In the genomic region with DNA sequence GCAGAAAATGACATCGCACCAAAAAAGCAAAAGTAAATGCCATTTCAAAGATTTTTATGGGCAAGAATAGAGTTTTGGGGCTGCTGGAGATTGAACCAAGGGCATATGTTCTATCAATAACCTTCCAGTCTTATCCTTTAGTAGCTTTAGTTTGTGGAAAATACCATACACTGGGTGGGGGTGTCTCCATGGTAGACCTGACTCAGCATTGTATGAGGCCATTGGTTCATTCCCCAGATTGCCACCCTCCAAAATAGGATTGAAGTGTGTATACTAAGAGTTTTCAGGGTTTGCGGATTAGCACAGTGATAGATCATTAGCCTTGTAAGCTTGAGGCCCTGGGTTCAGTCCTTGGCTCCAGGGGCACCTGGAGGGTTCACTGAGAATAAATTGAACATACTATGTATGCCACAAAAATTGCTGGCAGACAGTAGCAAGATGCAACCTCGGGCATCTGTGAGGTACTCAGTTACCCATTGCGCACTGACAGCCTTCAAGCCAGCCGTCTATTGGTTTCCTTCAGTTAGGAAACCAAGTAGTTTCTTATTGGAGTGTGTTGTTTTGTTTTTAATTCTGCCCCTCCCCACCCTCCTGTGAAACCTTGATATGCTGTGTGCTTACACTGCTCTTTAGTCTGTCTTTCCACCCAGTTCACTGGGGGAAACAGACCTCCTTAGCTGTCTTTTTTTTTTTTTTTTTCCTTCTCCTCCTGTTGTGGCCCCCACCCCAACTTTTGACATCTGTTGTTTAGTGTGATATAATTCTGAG, we compare ENCODE assay signal across 10 mouse cellular contexts. TPM values are rescaled to one million over a fixed set of nuclear protein-coding genes. Genes with fewer than 3 reads are reported as not detected.
A peak's percentile ranks its signal among the peaks of the same experiment; 100 is the strongest.
DNase-seq lines count a peak whose midpoint lies in the region; ATAC-seq and TF ChIP-seq lines count a peak whose summit lies in the region.
"Had no signal": no experiment of that assay in that cellular context is flagged by ENCODE, and none has a peak within 500 bp of the region (broad histone marks: within the 10 kb centered on the region; RNA-seq: fewer than 3 reads in every experiment).

No protein-coding gene starts in this region.

- no peaks in the 10 kb centered on the region for H3K27me3 ChIP-seq in E14TG2a.4 (ENCODE audit: insufficient read depth, low read length)
- H3K27me3 ChIP-seq in embryonic facial prominence, embryonic 13.5 days = no peaks in the 10 kb centered on the region
- no peaks in the 10 kb centered on the region for H3K27me3 ChIP-seq in liver, embryonic 12.5 days (replicated peaks)
- H3K27me3 ChIP-seq in cerebellum, adult 2 months (ENCODE audit: control insufficient read depth, insufficient read depth, low read length) = no peaks in the 10 kb centered on the region

- no peak overlapping the region for H3K9ac ChIP-seq in embryonic facial prominence, embryonic 13.5 days
- H3K9ac ChIP-seq in liver, embryonic 12.5 days = peak overlapping the region; percentile 100

- 67% methylated on average over 5 of the region's 5 CpGs for WGBS in embryonic facial prominence, embryonic 13.5 days
- 36% methylated on average over 5 of the region's 5 CpGs for WGBS in liver, embryonic 12.5 days (ENCODE audit: insufficient replicate concordance)
- 63% methylated on average over 5 of the region's 5 CpGs for WGBS in cerebellum, adult 2 months

- ATAC-seq in embryonic facial prominence, embryonic 13.5 days (ENCODE audit: insufficient number of reproducible peaks, insufficient read depth, low FRiP score, low TSS enrichment, low read depth) = no peak
- ATAC-seq in liver, embryonic 12.5 days = 0 out of 2 replicates have a peak, but pooled peaks have one; percentile 10

- H3K9me3 ChIP-seq in E14TG2a.4 (ENCODE audit: low read length) = no peaks in the 10 kb centered on the region
- no peaks in the 10 kb centered on the region for H3K9me3 ChIP-seq in embryonic facial prominence, embryonic 13.5 days
- H3K9me3 ChIP-seq in liver, embryonic 12.5 days (replicated peaks) = no peaks in the 10 kb centered on the region

- H3K27ac ChIP-seq in layer of hippocampus, adult 2 months = peak overlapping the region; percentile 28
- H3K27ac ChIP-seq in embryonic facial prominence, embryonic 13.5 days = no peak overlapping the region
- H3K27ac ChIP-seq in liver, embryonic 12.5 days = peak overlapping the region; percentile 99
- no peak overlapping the region for H3K27ac ChIP-seq in cerebellum, adult 2 months (ENCODE audit: insufficient read depth, low read length)

- H3K36me3 ChIP-seq in E14TG2a.4 (ENCODE audit: insufficient read depth, low read length) = peaks cover 55% of the 10 kb centered on the region
- H3K36me3 ChIP-seq in embryonic facial prominence, embryonic 13.5 days = 0 out of 2 replicates have a peak, but pooled peaks cover 12% of the 10 kb centered on the region
- H3K36me3 ChIP-seq in liver, embryonic 12.5 days = peaks cover 61% of the 10 kb centered on the region

- no peak for TF ChIP-seq POLR2A in cerebellum, adult 2 months (IDR thresholded peaks at IDR 0.05; ENCODE audit: borderline replicate concordance, insufficient read depth, low read length)

- H3K4me1 ChIP-seq in E14TG2a.4 (replicated peaks; ENCODE audit: low read depth, low read length) = peaks cover 73% of the 10 kb centered on the region
- H3K4me1 ChIP-seq in embryonic facial prominence, embryonic 13.5 days = peaks cover 47% of the 10 kb centered on the region
- peaks cover 79% of the 10 kb centered on the region for H3K4me1 ChIP-seq in liver, embryonic 12.5 days
- peaks cover 4% of the 10 kb centered on the region; the same call in 1 of the 2 replicates for H3K4me1 ChIP-seq in cerebellum, adult 2 months (ENCODE audit: control insufficient read depth, insufficient read depth, low read length)

- DNase-seq in layer of hippocampus, adult 2 months (ENCODE audit: low spot score in 2 of 2) = no peak
- no peak for DNase-seq in layer of hippocampus, postnatal 25 days (ENCODE audit: extremely low spot score in 1 of 2, low spot score in 1 of 2)
- no peak for DNase-seq in cerebellum, adult 2 months
- DNase-seq in right cerebral cortex, adult 18-20 months = no peak
- no peak for DNase-seq in urinary bladder, postnatal 10 days (ENCODE audit: low spot score)
- DNase-seq: lung, postnatal 4 days; spleen, adult 18-20 months had no signal

- H3K4me3 ChIP-seq in layer of hippocampus, adult 2 months = no peak overlapping the region
- H3K4me3 ChIP-seq in E14TG2a.4 (replicated peaks; ENCODE audit: low read length) = peak overlapping the region; percentile 91
- H3K4me3 ChIP-seq in embryonic facial prominence, embryonic 13.5 days = peak overlapping the region; percentile 10; the same call in 1 of the 2 replicates
- H3K4me3 ChIP-seq in liver, embryonic 12.5 days = peak overlapping the region; percentile 95
- H3K4me3 ChIP-seq in cerebellum, adult 2 months (replicated peaks; ENCODE audit: insufficient read depth, low read depth, low read length) = no peak overlapping the region

- TF ChIP-seq CTCF in layer of hippocampus, adult 2 months (conservative IDR thresholded peaks at IDR 0.05) = no peak
- TF ChIP-seq CTCF in E14TG2a.4 (conservative IDR thresholded peaks at IDR 0.05; ENCODE audit: low read length) = no peak
- TF ChIP-seq CTCF in cerebellum, adult 2 months (IDR thresholded peaks at IDR 0.05; ENCODE audit: borderline replicate concordance, insufficient read depth, low read depth, low read length) = no peak

- peak overlapping the region; percentile 81 for H3K4me2 ChIP-seq in embryonic facial prominence, embryonic 13.5 days
- H3K4me2 ChIP-seq in liver, embryonic 12.5 days = peak overlapping the region; percentile 89

RNA-seq across cellular contexts. Expression of a gene that starts 3.6 kb away (rescaled TPM):
- 10 to 100 TPM; 54.4 to 56.5 TPM for total RNA-seq in layer of hippocampus, adult 2 months (2021)
- 10 to 100 TPM; 48.9 to 53.4 TPM for total RNA-seq in layer of hippocampus, postnatal 25 days (2021)
- 313 and 339 TPM in 2 replicates for polyA plus RNA-seq in embryonic facial prominence, embryonic 13.5 days (2015; fragmentation: Nextera tagmentation; extraction: Ambion mirVana)
- polyA plus RNA-seq in liver, embryonic 12.5 days (2016; fragmentation: Nextera tagmentation; extraction: Ambion mirVana) = 669 and 722 TPM in 2 replicates
- 44.9 and 51.8 TPM in 2 replicates for polyA plus RNA-seq in cerebellum, adult 2 months (2012; rRNA removed)

RNA-seq across cellular contexts. Expression of a gene that starts 34.8 kb away (rescaled TPM):
- 10 to 100 TPM; 17.5 to 20.1 TPM for total RNA-seq in layer of hippocampus, adult 2 months (2021)
- 10 to 100 TPM; 20.3 to 24.5 TPM for total RNA-seq in layer of hippocampus, postnatal 25 days (2021)
- polyA plus RNA-seq in embryonic facial prominence, embryonic 13.5 days (2015; fragmentation: Nextera tagmentation; extraction: Ambion mirVana) = 88.1 and 105 TPM in 2 replicates
- 75.7 and 78.4 TPM in 2 replicates for polyA plus RNA-seq in liver, embryonic 12.5 days (2016; fragmentation: Nextera tagmentation; extraction: Ambion mirVana)
- polyA plus RNA-seq in cerebellum, adult 2 months (2012; rRNA removed) = 29.0 and 30.3 TPM in 2 replicates

RNA-seq across cellular contexts. Expression of a gene that starts 41.0 kb away (rescaled TPM):
- not detected for total RNA-seq in layer of hippocampus, adult 2 months (2021)
- total RNA-seq in layer of hippocampus, postnatal 25 days (2021) = not detected
- polyA plus RNA-seq in embryonic facial prominence, embryonic 13.5 days (2015; fragmentation: Nextera tagmentation; extraction: Ambion mirVana) = 0.87 and 4.4 TPM in 2 replicates
- 425 and 445 TPM in 2 replicates for polyA plus RNA-seq in liver, embryonic 12.5 days (2016; fragmentation: Nextera tagmentation; extraction: Ambion mirVana)
- 0.14 and 0.16 TPM in 2 replicates for polyA plus RNA-seq in cerebellum, adult 2 months (2012; rRNA removed)

Comparison
In these comparisons a context has a peak if more than half of its experiments do, and no peak if none do; other contexts are left out.
1. H3K27ac ChIP-seq: peak in layer of hippocampus, adult 2 months (single experiment) and liver, embryonic 12.5 days (single experiment); none in embryonic facial prominence, embryonic 13.5 days (single experiment) and cerebellum, adult 2 months (single experiment).
2. H3K4me3 ChIP-seq: peak in E14TG2a.4 (single experiment), embryonic facial prominence, embryonic 13.5 days (single experiment) and liver, embryonic 12.5 days (single experiment); none in layer of hippocampus, adult 2 months (single experiment) and cerebellum, adult 2 months (single experiment).
3. RNA of a gene that starts 41.0 kb away (polyA plus RNA-seq): 425 to 445 TPM in liver, embryonic 12.5 days; 0.87 to 4.4 TPM in embryonic facial prominence, embryonic 13.5 days and 0.14 to 0.16 TPM in cerebellum, adult 2 months; every median in the first group is over 10 times any median in the second.